7 mouse cellular contexts compared by ENCODE assay signal in the genomic region with DNA sequence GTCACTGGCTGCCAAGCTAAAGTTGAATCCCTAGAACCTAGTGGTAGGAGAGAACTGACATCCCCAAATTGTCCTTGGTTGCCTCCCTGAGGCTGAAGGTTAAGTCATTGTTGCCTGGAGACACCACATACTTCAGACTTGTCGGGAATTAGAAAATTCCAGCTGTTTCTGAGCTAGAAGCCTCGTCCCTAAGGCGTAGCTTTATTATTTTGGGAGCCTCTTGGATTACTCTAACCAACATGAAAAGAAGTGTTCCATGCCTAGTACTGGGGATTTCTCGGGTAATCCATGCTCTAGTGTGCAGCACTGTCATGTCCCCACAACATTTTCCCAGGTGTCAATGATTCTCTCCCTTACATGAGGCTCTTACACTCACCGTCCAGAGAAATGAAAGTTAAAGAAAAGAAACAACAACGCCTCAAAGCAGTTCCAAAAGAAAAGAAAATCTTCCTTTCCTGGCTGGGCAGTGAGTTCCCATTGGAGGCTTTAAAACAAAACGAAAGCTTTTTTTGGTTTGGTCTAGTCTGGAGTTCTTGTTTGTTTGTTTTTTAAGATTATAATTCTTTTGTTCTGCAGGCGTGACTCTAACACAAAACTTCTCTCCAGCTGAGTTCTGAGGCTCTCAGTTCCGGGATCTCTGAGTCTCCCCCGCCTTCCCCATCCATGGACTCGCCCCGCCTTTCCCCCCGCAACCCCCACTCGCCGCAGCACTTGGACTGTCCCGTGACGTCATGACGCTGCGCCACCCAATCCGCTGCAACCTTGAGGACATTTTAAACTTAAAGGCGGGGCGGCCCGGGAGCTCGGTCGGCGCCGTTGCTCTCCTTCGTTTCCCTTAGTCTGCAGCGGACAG. TPM values are rescaled to one million over a fixed set of nuclear protein-coding genes. Genes with fewer than 3 reads are reported as not detected.
DNase-seq lines count a peak whose midpoint lies in the region; ATAC-seq lines count a peak whose summit lies in the region.

Gene Cenpe, plus strand, starts transcription at position 733 of the 853 bp plus-strand sequence.

- H3K27me3 ChIP-seq in embryonic facial prominence, embryonic 11.5 days (ENCODE audit: control insufficient read depth, insufficient read depth, low read length): no peaks in the 10 kb centered on the region
- H3K27me3 ChIP-seq in limb, embryonic 10.5 days (ENCODE audit: low read depth, poor library complexity, severe bottlenecking): no peaks in the 10 kb centered on the region
- H3K27me3 ChIP-seq in midbrain, embryonic 13.5 days: no peaks in the 10 kb centered on the region

- ATAC-seq in embryonic facial prominence, embryonic 11.5 days (replicated peaks; ENCODE audit: insufficient number of reproducible peaks, low FRiP score, low TSS enrichment, low read depth): peak; percentile 88
- ATAC-seq in granulocyte monocyte progenitor cell, adult 5-6 weeks (replicated peaks; ENCODE audit: poor library complexity, severe bottlenecking): peak; percentile 96
- ATAC-seq in midbrain, embryonic 13.5 days: peak; percentile 96

- WGBS in embryonic facial prominence, embryonic 11.5 days: 7% methylated on average over 29 of the region's 29 CpGs
- WGBS in limb, embryonic 10.5 days: 8% methylated on average over 29 of the region's 29 CpGs
- WGBS in midbrain, embryonic 13.5 days: 2% methylated on average over 29 of the region's 29 CpGs

- peaks cover 5% of the 10 kb centered on the region; the same call in 1 of the 2 replicates for H3K36me3 ChIP-seq in embryonic facial prominence, embryonic 11.5 days (replicated peaks; ENCODE audit: control insufficient read depth, insufficient read depth, low read depth, low read length)
- H3K36me3 ChIP-seq in limb, embryonic 10.5 days: peaks cover 24% of the 10 kb centered on the region
- H3K36me3 ChIP-seq in midbrain, embryonic 13.5 days: peaks cover 11% of the 10 kb centered on the region

- peak within 1 kb of the TSS; percentile 93 for H3K4me3 ChIP-seq in embryonic facial prominence, embryonic 11.5 days (ENCODE audit: low read depth, low read length)
- peak within 1 kb of the TSS; percentile 94 for H3K4me3 ChIP-seq in limb, embryonic 10.5 days
- peak within 1 kb of the TSS; percentile 88 for H3K4me3 ChIP-seq in midbrain, embryonic 13.5 days (replicated peaks)

- H3K27ac ChIP-seq in embryonic facial prominence, embryonic 11.5 days (replicated peaks; ENCODE audit: low read depth, low read length): 0 out of 2 replicates have a peak within 1 kb of the TSS, but pooled peaks have one; percentile 41
- peak within 1 kb of the TSS; percentile 93 for H3K27ac ChIP-seq in limb, embryonic 10.5 days
- no peak within 1 kb of the TSS for H3K27ac ChIP-seq in midbrain, embryonic 13.5 days

- peak; percentile 96 for DNase-seq in adrenal gland, postnatal 14 days
- DNase-seq in embryonic facial prominence, embryonic 11.5 days (ENCODE audit: low spot score): peak; percentile 95
- DNase-seq in kidney, adult 11 months: peak; percentile 74
- DNase-seq in limb, embryonic 10.5 days (ENCODE audit: low spot score): peak; percentile 97
- DNase-seq in spleen, adult 12 weeks (ENCODE audit: low spot score): peak; percentile 87

- peak within 1 kb of the TSS; percentile 42 for H3K4me2 ChIP-seq in embryonic facial prominence, embryonic 11.5 days (ENCODE audit: low read depth, low read length)
- H3K4me2 ChIP-seq in midbrain, embryonic 13.5 days (replicated peaks): peak within 1 kb of the TSS; percentile 92

- H3K9me3 ChIP-seq in embryonic facial prominence, embryonic 11.5 days (replicated peaks; ENCODE audit: control insufficient read depth, low read length): no peaks in the 10 kb centered on the region
- H3K9me3 ChIP-seq in limb, embryonic 10.5 days (replicated peaks): no peaks in the 10 kb centered on the region
- no peaks in the 10 kb centered on the region for H3K9me3 ChIP-seq in midbrain, embryonic 13.5 days

- H3K4me1 ChIP-seq in embryonic facial prominence, embryonic 11.5 days (ENCODE audit: control insufficient read depth, insufficient read depth, low read length): no peaks in the 10 kb centered on the region
- H3K4me1 ChIP-seq in limb, embryonic 10.5 days: peaks cover 18% of the 10 kb centered on the region
- peaks cover 21% of the 10 kb centered on the region for H3K4me1 ChIP-seq in midbrain, embryonic 13.5 days (replicated peaks)

- peak within 1 kb of the TSS; percentile 85 for H3K9ac ChIP-seq in embryonic facial prominence, embryonic 11.5 days (replicated peaks; ENCODE audit: low read length)
- H3K9ac ChIP-seq in midbrain, embryonic 13.5 days (replicated peaks): peak within 1 kb of the TSS; percentile 71

RNA-seq across cellular contexts. Expression of gene Cenpe, which starts in this region (rescaled TPM):
- 6.3 and 8.7 TPM in 2 replicates for total RNA-seq in adrenal gland, postnatal 14 days (2021)
- 48.1 and 56.1 TPM in 2 replicates for polyA plus RNA-seq in embryonic facial prominence, embryonic 11.5 days (2014; fragmentation: Nextera tagmentation; extraction: Ambion mirVana)
- 25.4 and 28.0 TPM in 2 replicates for total RNA-seq in granulocyte monocyte progenitor cell, adult 5-6 weeks (2014; fragmentation: Nextera tagmentation)
- 65.1 and 74.5 TPM in 2 replicates for total RNA-seq in granulocyte monocyte progenitor cell, adult 5-6 weeks (2017)
- 29.9 and 39.5 TPM in 2 replicates for polyA plus RNA-seq in limb, embryonic 10.5 days (2016; fragmentation: Nextera tagmentation; extraction: Ambion mirVana)
- 14.9 TPM in 2 replicates for polyA plus RNA-seq in midbrain, embryonic 13.5 days (2015; fragmentation: Nextera tagmentation; extraction: Ambion mirVana)
